Mouse (Mus musculus) frontal cortex, postnatal 14 days (tissue): Measurements from ENCODE around the gene Shisal1.

ENCODE experiments used
- DNase-seq, 2 experiments: peaks; one replicate each; pipeline ENCODE4 v3.0.0; 2022; ENCODE audit warnings: low spot score in 2 of 2

Gene Shisal1

DNA sequence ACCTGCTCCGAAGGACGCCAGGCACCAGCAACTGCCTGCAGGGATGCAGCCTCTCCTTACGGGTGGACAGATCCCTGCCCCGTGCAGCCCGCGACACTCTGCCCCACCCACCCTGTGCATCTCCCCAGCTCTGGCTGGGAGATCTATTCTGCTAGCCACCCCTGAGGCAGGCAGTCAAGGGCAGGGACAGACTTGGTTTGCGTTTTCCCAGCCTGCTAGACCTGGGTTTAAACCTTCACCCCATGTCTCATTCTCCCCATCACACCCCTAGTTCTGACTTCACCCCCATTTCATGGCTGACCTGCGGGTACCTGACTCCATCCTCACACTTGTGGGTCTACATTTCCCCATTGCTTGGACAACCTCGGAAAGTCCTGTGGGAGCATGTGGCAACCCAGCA is at the start of gene Shisal1:
TSS of gene Shisal1 (minus strand) at position 101 of the 400 bp plus-strand sequence.
- DNase-seq, result no peak

DNA sequence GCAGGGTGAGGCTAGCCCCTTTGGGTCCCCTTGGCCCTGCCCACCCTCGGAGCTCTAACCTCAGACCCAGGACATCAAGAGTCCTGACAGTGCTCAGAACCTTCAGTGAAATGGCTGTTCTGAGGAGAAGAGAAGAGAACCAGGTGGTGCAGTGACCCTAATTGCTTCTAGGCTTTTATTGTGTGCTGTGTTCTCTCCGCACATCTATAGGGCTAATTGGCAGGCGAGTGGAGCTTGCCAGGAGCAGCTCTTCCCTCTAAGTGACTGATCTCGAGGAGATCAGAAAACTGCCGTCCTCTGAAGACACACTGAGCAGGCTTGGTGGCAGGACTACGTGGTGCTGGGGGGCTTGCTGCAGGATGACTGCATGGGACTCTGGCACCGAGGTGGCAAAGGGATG is 43.6 kb upstream of the Shisal1 start:
- DNase-seq, result no peak

DNA sequence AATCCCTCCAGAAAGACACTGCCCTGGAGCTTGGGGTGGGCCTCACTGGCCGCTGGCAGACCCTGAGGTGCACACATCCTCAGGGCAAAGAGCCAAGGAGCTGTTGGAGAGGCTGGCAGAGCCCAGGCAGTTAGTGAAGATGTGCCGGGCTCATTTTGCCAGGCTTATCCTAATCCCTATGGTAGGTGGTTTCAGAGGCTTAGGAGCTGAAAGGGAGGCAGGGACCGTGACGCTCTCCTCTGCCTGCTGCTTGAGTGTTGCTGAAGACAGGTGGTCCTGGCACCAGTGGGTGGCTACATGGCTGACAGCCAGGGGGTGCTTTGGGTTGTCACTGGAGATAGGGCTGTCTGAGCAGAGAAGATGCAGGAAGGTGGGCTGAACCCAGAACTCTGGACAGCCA is 37.4 kb upstream of the Shisal1 start:
- no peak for DNase-seq

DNA sequence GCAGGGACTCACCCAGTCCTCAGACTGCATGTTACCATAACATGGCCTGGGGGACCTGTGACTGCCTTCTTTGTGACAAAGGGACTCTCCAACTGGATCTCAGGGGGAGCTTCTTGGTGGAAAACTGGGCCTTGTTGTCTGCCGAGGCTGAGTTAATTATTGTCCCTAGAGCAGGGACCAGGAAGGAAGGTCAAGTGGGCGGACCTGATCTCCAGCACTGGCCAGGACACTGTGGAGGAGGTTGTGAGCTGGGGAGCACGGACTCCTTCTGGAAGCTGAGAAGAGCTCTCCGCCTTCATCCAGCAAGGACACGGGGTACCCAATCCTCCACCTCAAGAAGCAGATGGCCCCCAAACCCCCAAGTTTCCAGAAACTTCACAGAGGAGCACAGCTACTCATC is 36.7 kb upstream of the Shisal1 start:
- no peak for DNase-seq

DNA sequence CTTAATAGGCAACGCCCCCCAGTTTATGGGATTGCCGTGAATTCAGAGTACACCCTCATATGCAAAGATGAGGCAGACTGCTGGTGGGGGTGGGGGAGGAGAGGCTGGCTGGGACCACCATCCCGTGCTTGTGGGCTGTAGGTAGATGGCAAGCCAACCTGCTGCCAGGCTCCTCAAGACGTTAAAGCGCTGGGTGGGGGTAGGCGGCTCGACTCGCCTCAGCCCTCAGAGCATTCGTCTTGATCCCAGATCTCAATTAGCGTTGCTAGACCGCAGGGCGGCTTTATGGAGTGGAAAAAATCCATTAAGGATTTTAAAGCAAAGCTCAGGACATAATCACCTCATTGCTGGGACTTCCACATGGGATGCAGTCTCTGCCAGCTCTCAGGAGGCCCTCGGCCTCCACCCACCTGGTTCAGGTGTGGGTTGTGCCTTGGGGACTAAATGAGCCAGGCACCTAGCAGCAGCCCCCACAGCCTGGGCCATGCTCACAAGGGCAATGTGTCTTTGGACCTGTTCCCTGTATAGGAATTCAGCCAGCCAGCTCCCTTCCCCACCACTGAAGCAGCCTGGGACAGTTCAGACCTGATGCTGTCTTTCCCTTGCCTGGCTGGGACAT is 34.5 kb upstream of the Shisal1 start:
- no peak for DNase-seq

GRCm38 (mm10) chr15:84469391-84469790 is 22.5 kb upstream of the Shisal1 start:
- no peak for DNase-seq

DNA sequence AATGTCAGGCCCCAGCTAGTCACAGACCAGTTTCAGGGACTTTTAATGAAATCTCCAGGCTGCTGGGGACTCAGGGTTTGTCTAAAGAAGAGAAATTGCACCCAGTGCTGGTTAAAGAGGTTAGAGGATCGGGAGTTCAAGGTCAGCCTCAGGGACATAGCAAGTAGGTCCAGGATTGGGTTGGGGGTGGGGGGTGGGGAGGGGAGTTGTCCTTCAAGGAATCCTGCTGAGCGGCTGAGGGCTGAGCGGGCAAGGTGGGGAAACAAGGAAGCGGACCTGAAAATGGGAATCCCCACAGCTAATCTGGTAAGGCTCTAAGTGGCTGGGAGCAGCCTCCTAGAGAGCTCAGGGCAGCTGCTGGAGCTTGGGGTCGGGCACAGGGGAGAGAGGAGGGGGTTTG is 20.9 kb upstream of the Shisal1 start:
- no peak for DNase-seq

DNA sequence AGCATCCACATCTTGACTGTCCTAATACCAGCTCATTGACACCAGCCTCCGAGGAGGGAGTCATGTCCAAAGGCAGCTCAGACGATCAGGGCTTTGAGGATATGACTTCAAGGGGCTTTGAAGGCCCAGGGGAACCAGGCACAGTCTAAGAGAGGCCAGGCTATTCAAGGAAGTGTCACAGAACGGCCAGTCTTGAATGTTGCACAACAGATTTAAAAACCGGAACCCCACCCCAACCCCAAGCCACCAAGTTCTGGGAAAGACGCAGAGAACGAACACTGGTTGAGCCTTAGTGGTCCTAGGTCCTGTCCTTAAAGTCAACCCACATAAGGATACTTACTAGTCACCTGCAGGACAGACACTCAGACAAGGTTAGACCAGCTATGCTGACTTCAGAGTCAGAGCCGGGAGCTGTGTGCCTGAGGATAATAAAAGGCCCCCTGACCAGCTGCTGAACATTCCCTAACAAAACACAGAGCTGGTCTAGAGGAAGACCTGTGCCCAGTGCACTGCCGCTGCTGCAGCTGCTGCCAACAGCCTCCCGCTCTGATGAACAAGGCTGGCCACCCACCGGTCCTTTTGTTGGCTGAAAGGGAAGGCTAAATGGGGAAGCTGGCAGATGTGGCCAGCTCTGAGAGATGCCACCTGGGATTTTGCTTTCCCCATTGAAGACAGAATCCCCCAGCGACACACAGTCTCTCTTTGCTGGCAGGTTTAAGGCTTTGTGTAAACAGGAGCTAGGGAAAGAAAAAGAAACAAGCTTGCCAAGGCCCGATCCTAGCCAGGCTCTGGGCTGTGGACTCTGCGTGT is 19.8 kb upstream of the Shisal1 start:
- DNase-seq, result no peak

DNA sequence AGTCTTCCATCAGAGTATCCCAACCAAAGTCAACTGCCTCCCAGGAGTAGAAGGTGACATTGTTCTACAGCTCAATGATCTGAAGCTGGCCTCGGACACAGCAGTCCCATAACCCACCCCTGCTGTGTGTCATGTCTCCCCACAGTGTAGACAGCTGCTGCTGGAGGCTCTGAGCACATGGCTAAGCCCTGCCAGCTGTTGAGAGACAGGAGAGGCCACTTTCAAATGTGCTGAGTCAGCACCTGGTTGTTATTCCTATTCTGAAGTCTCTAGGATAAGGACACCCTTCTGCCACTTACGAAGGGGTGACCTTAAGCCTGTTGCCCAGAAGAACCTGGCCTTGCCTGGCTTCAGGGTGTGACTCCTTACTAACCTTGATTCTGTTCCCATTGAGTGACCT is 14.5 kb upstream of the Shisal1 start:
- DNase-seq, result no peak

DNA sequence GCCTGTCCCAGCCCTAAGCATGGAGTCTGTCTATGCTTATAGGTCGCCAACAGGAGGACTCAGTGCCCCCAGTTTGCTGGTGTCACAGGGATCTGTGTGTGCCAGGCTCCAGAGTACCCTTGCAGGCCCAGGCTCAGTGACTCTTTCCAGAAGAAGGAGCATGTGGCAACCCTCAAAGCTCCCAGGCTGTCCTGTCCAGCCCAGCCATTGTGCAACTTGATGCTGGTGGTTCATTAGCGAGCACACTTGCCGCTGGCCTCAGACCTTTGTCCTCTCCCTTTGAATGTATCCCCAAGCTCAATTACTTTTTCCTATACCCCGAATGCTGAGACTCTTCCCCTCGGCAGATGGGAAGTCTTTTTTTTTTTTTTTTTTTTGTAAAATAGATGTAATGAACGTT is 12.1 kb upstream of the Shisal1 start:
- no peak for DNase-seq

- DNase-seq, result no peak
These were observed 8.4 kb upstream of the Shisal1 start for GRCm38 (mm10) chr15:84455286-84455685.

GRCm38 (mm10) chr15:84453091-84453490 is 6.2 kb upstream of the Shisal1 start:
- no peak for DNase-seq

DNA sequence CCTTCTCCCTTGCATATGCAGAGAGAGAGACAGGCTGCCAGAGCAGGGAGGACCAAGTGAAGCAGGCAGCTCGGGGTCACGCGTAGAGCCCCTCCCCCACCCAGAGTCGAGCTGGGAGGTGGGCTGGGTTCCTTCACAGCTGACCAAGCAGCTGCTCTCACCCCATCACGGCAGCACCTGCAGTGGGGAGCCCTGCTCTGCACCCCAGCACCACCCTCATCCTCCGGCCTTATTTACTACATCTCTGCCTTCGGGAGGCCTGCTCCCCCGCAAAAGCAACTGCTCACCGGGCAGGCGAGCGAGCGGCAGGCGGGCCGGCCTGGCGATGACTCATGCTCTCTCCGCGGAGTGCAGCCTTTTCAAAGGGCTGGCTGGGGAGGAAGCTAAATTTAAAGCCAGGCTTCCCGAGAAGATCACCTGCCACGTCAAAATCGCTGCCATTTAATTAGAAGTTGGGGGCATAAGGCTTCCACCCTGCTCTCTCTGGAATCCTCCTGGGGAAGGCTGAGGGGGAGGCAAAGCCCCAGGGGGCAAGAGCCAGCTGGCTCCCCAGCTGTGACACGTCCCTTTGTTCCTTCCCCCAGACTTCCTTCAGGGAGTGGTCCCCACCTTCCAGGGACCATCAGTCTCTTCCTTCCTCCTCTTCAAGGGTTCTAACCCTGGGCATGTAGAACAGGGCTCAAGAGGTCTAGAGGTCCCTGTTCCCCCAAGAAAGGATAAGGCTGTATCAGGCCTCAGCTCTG is 3.7 kb upstream of the Shisal1 start:
- DNase-seq, result peak; percentile 46 to 64

DNA sequence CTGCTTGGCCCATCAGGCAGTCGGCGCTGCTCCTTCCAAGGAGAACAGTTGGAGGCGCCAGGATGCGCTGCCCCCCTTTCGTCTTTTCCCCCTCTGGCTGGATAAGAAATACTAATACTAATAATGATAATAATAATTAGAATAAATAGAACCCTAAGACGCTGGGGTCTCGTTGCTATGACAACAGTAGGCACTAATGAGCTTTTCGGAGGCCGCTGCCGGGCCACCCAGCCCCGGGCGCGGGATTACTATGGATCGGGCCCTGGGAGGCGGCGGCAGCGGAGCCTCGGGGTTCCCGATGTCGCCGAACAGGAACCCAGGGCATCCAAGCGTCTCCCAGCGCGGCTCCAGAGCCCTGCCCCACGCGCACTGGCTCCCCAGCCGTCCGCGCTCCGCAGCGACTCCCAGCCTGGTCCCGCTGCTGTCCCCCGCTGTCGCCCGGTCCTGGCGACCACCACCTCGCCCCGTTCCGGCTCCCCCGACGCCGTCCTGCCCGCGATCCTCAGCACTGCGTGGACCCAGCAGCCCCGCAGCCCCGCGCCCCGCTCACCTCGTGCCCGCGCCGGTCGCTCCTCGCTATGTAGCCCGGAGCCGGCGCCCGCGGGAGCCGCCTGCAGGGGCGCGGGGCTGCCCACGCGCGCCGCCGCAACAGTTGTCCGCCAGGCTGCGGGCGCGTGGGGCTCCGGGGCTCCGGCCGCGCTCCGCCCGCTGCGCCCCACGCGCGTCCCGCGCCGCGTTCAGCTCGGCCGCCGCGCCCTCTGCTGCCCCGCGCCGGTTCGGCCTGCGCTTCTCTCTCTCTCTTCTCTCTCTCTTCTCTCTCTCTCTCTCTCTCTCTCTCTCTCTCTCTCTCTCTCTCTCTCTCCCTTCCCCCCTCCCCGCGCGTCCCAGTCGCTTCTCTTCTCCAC is 833 bp downstream of the Shisal1 start:
- no peak for DNase-seq

DNA sequence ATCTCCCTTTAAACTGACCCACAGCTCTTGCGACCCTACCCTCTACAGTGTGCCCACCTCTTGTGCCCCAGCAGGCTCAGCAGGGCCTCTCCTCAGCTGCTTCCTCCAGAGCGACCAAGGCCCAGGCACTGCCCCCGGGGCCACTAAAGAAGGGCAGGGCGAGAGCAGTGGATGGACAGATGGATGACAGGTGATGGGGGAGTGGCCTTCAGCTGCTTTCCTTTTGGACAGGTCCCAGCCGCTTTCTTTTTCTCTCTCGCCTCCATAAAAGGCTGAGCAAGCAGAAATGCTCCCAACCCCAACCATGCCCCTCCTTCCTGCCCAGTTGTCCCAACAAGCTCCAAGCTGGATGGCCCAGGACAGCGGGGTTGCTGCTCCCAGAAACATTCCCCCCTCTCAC is 2.7 kb downstream of the Shisal1 start:
- no peak for DNase-seq

GRCm38 (mm10) chr15:84443631-84444030 is 3.3 kb downstream of the Shisal1 start:
- no peak for DNase-seq

DNA sequence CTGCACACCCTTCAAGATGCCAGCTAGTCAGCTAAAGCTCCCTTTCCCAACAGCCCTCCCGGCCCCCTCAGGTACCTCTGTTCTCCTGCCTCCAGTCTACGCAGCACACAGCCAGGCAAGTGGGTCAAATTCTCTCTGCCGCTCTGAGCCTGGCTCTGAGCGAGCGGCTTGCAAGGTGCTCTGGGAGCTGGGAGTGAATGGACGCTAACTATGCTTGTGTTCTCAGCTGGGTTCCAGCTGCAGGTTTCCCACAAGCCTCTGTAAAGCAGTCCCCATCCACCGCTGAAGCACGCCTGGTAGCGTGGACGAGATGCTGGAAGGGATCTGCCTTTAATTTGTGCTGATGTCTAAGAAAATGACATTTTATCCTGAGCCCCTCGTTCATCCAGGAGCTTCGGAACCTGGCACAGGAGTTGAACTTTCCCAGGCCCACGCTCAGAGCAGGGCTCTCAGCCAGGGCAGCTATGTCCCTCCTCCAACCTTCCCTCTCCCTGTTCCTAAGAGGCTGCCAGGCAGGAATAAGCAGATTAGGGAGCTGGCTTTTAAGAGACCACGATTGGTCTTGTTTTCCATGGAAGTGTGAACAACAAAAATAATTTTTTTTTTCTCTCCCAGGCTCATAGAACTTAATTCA is 5.1 kb downstream of the Shisal1 start:
- no peak for DNase-seq

- no peak for DNase-seq
These were observed 6.1 kb downstream of the Shisal1 start for GRCm38 (mm10) chr15:84440820-84441219.

- DNase-seq, result no peak
These were observed 13.2 kb downstream of the Shisal1 start for GRCm38 (mm10) chr15:84433586-84434185.

GRCm38 (mm10) chr15:84430482-84430881 is 16.4 kb downstream of the Shisal1 start:
- DNase-seq, result no peak

- DNase-seq, result no peak
These were observed 19.3 kb downstream of the Shisal1 start for GRCm38 (mm10) chr15:84427624-84428023.
